Mouse (Mus musculus) layer of hippocampus, postnatal 36 days (tissue): Measurements from ENCODE around the gene Sft2d2. TPM values are rescaled to one million over a fixed set of nuclear protein-coding genes. Genes with fewer than 3 reads are reported as not detected.

ENCODE experiments used
- DNase-seq, 2 experiments: peaks; one replicate each; pipeline ENCODE4 v3.0.0; 2022
- total RNA-seq, 2 experiments: library from RNA; stranded (reverse); gene quantifications; 2 replicates each; pipeline ENCODE4 v1.2.3; 2021

Gene Sft2d2
- total RNA-seq, 2 experiments from 2014 or later: 10.7 to 12.2 TPM

DNA sequence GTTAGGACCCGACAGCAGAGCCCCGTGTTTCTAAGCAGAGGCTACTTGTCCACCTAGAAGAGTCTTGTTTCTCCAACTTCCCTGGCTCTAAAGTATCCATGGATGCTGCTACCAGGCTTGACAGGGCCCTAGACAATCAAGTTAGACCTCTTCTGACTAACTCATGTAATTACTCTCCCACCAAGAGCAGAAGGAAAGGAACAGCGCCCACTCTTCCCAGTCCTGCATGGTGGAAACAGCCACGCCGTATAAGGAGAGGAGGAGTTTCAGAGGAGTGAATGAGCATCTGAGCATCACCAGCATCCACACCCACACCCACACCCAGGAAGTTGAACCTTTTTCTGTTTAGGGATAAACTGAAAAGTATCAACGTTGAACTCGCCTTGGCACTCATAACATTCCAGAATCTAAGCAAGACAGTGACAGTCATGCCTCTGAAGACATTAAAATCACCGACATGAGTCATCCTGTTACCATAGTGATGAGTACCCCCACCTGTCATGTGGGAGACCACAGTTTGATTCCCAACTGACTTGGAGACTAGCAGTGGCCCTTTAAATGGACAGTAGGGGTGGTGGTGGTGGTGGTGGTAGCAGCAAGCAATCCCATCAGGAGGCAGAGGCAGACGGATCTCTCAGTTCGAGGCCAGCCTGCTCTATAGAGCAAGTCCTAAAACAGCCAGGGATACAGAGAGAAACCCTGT is 3.5 kb downstream of the Sft2d2 start:
- no peak for DNase-seq

DNA sequence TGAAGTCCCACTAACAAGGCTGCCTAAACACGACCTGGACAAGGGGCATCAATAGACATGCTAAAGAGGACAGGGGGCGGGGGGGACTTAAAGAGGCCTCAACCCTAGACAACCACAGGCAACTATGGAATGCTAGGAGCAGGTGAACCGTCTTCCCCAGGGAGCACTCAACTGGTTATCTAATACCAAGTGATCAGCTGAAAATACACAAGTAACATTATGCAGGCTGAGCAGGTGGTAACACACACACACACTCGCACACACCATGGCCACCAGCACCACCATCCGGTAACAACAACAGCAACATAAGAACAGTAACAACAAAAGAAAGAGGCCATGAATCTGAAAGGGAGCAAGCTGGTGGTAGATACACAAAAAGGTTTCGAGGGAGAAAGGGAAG is 4.2 kb downstream of the Sft2d2 start:
- no peak for DNase-seq

DNA sequence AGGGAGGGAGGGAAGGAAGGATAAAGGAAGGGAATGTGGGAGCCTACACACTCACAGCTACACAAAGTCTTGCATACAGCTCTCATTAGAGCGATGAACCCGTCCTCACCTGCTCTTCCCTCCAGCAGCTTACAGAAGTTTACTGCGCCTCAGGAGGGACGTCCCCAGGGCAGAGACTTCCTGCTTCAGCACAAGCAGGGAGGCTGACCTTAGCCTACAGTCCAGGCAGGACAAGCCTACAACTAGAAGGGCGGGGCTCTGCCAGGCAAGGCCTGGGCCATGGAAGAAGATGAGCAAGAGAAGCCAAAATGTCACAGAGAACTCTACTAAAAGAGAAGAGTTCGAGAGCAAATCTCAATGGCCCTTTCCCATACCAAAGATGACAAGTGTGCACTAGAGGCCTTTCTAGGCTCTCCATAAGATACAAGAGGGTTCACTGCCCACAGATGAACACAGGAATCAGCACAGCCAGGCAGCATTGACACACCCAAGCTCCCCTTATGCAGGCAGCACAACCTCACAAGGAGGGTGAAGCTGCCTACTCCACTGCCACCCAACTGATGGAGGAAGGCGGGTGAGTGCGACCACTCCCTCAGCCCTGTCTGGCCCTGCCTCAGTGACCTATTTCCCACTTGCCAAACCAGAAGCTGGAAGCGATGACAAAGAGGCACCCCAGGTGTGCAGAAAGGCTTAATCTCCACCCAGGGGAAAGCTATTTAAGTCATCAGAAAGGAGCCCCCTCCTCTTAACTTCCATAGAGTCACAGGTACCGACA is 5.2 kb downstream of the Sft2d2 start:
- DNase-seq: no peak

DNA sequence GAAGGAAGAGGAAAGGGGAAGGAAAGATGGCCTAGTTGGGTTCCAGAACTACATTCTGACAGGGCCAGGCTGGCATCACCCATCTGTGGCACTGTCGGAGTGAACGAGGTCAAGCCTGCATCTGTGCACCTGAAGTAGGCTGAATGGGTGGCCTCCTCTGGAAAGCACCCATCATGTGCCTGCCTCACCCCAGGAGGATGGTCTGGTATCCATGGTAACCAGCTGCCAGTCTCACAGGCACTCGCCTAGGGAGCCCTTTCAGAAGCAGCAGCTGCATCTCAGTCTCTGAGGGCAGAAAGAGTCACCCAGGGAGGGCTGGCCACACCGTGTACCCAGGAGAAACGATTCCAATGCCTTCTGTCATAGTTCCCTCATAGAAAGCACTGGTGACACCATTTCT is 6.9 kb downstream of the Sft2d2 start:
- no peak for DNase-seq

DNA sequence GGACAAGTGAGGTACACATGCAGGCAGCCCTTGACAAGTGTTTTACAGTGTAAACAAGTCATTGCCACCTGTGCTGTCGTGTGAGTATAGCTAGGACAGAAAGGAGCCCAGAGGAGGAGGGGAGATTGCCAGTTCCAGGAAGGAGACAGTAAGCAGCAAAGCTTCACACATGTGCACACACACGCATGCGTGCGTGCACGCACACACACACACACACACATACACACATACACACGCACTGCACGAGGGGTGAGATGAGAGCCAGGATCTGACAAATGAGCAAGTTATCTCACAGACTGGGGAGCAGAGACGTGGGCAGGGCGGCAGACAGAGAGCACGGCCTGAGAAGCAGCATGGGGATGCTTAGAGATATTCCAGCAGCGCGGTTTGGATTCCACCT is 7.7 kb downstream of the Sft2d2 start:
- DNase-seq: no peak

DNA sequence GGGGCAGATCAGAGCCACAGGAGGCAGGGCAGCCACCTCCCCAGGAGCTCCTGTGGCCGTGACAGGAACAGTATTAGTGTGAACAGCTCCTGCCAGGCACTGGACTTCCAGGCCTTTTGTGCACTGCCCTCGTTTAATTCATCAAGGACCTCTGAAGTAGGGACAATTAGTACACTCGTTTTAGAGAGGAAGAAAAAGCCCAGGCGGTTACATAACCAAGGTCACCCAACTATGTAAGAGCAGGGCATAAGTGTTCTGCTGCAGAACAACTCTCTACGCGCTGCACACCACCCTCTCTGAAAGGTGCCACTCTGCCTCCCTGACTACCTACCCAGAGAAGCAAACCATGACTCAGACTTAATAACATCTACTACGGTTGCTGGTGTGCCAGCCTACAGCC is 9.1 kb downstream of the Sft2d2 start:
- DNase-seq: no peak

DNA sequence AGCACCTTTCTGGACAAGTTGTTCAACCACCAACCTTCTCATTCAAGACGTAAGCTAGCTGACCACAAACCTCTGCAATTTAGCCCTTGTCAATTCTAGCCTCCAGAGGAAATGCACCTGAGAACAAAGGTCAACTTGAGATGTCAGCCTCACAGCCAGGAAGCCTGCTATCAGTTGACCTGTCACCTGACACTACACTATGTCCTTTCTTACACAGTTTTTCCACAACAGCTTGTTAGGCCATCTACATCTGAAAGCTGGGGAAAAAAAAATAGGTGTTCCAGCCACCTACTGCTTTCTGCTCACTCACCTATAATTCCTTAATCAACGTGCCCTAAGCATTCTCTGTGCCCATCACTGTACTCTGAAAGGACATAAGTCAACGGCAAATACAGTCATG is 10.1 kb downstream of the Sft2d2 start:
- DNase-seq: no peak

DNA sequence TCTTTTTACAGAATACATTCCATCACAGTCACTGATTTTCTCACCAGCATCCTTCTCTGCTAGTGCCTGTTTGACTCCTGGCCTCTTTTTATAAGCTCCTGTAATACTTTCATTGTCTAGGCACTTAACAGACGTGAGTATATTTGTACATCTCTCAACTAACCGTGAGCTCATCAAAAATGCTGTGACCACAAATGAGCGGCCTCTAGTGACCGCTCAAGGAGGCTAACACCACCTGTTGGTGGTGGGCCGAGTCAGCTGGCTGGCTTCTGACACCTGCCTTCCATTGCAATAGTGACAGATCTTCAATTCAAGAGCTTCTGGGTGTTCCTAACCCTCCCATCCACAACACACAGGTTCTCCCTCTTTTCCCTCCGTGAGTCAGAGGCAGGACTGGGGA is 10.8 kb downstream of the Sft2d2 start:
- no peak for DNase-seq

DNA sequence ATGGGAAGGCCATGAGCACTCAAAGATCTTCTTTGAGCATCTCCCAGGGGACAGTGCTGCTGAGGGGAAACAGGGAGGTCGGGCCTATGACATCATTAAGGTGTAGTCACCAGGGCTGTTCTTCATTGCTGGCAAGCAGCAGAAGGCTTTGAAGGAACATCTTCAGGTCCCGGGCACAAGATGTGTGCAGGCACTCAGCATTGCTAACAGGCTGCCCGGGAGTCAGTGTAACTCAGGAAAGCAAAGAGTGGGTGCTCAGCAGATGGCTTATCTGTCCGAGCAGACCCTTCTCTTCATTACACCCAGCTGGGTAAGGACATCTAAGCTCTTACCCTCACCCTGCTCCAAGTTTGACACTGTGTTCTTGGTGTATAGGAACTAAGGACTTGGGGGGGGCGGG is 14.9 kb downstream of the Sft2d2 start:
- DNase-seq: no peak

DNA sequence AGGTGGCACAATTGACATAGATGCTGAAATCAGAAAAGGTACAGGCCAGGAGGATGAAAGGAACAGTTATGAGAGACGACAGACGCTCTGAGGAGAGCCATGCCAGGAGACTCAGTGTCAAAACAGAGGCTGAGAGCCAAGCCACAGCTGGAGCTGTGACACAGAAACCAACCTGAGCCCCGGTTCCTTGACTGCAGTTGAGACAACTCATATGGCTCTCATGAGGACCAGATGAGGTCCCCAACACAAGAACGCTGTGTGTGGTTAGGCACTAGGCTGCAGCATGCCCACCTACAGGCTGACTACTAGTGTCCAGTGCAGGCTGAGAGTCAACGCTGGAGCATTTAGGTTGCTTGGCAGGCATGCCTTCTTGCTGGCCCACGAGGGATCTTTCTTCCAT is 16.2 kb downstream of the Sft2d2 start:
- no peak for DNase-seq

DNA sequence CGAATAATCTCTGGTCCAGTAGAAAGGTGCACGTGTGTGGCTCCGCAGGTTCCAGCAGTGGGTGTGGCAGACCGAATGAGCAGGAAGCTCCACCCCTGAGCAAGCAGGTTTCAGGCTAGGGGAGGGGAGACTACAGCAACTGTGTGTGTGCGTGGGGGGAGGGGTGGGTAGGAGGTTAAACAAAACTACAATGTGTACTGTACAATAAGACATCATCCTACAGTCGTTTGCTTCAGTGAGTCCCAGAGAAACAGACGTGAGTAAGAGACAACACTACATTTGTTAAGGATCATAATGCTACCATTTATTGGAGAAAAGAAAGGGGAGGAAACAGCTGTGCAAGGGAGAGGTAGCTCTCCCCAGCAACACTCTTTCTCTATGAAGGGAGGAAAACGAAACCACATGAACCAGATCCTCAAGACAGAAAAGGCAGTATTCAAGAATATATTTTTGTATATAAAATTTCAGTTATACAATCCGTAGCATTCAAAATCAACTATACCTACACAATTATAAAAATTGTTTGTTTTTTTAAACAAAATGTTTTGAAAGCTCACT is 20.1 kb downstream of the Sft2d2 start:
- DNase-seq: no peak

DNA sequence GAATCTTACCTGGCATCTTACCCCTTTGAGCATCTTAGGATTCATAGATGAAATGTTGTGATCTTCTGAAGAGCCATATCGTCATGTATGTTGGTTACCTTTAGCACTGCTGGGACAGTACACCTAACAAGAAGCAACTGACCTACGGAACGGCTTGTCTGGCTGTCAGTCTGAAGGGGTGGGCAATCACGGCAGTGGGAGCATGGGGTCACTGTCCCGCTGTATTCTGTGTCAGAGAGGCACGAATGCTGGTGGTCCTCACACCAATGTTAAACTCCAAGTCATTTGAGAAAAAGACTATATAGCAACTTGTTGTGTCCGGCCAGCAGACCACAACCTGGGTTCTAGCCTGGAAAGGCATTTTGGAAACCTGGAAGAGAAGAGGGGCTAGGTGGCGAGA is 23.0 kb downstream of the Sft2d2 start:
- no peak for DNase-seq

DNA sequence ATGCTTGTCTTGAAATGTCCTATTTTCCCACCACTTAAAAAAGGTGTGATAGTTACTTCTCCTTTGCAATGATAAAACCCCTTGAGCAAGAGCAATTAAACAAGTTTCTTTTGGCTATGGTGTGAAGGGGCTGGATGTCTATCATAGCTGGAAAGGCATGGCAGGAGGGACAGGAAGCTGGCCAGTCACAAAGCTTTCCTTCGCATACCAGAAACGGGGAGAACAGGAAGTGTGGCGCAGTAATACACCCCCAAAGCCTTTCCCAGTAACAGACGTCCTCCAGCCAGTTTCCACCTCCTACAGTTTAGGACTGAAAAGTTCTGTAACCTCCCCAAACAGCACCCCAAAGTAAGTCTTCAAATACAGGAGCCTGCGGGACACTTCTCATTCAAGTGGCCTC is 24.1 kb downstream of the Sft2d2 start:
- DNase-seq: no peak

DNA sequence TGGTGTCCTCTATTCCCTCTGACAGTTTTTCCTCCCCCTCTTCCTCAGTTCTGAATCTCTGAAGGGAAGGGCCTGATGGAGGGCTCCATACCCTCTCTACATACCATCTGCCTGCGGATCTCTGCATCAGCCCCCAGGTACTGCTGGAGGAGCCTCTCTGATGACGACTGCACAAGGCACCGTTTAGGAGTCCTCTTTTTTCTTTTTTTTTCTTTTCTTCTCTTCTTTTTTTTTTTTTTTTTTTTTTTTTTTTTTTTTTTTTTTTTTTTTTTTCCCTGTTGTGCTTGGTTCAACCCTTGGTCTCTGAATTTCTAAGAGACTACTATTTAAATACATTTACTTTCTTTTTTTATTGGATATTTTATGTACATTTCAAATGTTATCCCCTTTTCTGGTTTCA is 24.8 kb downstream of the Sft2d2 start:
- no peak for DNase-seq

DNA sequence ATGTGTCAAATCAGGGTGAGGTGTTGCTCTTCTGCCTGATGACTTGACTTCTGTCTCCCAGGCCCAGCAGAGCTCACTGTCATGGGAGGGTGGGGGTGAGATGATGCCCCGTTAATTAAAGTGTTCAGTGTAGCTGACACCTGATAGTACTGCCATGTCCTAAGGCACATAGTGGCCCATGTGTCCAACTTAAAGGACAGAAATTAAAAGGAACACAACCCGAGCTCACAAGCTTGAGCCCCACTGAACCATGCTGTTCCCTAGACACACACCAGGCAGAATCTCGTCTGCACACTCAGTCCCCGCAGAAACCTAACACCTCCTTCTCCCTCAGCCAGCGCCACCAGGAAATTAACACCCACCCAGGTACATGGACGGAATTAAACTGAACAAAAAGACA is 29.3 kb downstream of the Sft2d2 start:
- DNase-seq: no peak

DNA sequence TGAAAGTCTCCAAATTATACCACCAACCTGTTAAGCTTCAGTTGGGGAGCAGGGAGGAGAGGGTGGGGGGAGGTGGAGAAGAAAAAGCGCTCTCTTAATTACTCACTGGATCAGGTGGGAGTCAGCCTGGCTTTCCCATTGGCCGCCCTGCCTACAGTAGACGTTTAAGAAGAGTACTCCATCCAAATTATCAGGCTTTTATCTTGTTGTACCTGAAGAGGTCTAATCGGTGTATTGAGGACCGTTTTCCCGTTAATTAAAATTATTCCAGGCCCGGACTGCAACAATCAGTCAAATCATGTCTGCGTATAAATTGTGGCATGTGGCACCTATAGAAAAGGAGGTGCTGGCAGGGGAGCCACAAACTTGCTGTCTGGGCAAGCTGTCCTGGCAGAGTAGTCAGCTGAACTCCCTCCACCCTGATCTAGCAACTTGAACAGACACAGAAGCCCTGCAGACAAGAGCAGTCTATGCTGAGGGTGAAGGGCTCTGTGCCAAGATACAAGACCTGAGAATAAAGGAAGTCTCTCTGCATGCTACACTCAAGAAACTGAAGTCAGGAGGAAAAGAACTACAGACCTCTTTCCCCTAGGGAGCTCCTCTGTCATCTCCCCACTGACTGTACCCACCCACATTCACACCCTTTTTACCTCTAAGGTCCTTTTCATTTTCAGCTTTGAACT is 33.4 kb downstream of the Sft2d2 start, which contains the start of gene Tbx19:
TSS of gene Tbx19 (minus strand) at position 51 of the 683 bp plus-strand sequence.
- DNase-seq: no peak

DNA sequence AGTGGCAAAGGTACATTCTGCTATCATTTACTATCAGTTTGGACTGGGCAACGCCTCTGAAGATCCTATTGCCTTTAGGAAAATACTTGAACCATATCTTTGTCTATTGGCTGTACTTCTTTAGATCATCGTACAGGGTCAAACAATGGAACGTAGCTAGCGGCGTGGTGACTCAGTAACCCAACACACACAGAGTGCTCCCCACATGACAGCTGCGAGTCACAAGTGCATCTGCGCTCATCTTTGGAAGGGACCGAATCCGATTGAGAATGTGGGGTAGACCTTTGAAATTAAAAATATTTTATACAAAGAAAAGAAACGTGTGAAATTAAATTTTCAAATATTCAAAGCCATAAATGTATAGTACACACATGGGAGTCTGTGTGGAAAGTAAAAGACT is 35.4 kb downstream of the Sft2d2 start:
- no peak for DNase-seq

DNA sequence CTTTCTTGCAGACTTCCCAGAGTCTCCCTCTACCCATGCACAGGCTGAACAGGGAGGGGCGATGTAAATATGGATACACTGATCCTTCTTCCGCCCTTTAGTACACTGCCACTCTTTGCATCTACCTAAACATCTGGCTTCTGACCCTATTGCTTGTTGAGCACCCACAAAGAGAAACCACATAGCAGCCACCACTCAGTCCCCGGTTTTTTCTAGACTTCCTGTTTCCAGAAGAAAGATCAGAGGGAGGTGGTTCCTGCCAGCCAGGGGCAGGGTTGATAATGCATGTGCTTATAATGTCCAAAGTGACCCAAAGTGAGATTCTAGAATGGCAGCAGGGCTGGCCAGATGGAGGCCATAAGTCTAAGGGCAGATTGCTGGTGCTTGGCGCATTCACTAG is 40.1 kb downstream of the Sft2d2 start:
- no peak for DNase-seq

DNA sequence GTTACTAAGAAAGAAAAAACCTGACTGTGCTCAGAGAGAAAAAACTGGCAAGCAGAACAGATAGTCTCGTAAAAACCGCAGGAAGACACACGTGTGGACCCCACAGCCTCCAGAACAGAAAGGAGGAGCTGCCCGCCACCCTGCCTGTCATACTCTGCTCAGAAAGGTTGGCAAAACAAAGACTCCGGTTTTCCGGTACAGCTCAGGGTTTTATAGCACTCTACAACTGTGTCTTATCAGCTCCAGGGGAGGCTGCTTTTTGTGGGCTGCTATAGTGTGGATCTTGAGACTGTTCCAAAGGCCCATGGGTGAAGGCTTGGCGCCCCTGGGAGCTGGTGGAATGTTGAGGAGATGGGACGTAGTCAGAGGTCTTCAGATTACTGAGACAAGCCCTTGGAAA is 43.0 kb downstream of the Sft2d2 start:
- no peak for DNase-seq

DNA sequence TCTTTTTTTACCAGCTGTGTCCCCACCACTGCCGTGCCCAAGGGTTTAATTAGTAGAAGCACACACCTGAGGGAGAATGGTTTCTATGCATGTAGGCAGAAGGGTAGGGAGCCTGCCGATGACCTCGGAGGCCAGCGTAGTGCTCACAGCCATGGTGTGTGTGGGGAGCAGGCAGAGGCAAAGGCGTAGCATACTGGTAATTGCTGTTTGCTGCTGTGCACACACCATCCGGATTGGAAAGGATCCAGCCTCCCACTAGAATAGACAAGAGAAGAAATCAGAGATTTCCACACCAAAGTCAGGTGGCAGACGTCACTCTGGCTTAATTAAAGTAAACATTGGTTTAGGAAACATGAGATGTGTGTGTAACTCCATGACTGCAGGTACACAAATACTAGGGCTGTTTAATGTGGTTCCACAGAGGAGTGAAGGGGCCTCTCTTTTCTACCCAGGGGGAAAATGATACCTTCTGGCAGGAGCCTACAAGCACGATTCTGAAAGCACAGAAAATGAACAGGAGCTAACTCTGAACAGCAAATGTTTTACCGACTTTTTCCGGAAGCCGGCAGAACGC is 51.8 kb downstream of the Sft2d2 start:
- no peak for DNase-seq

DNA sequence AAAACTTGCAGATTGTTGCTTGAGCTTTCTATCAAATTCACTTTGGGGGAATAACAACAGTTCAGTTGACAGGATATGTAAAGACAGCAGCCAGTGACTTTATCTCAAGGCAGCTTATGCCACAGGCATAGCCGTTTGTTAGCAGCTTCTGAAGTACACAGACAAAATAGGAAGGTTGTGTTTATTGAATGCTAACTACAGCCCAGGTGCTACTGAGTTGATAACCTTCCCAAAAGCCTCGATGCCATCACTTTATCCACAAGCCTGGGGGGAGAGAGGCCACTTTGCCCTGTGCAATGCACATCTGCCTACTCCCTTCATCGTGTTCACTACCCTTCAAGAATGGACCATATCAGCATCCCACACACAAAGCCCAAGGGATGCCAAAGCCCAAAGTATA is 54.0 kb downstream of the Sft2d2 start:
- no peak for DNase-seq

DNA sequence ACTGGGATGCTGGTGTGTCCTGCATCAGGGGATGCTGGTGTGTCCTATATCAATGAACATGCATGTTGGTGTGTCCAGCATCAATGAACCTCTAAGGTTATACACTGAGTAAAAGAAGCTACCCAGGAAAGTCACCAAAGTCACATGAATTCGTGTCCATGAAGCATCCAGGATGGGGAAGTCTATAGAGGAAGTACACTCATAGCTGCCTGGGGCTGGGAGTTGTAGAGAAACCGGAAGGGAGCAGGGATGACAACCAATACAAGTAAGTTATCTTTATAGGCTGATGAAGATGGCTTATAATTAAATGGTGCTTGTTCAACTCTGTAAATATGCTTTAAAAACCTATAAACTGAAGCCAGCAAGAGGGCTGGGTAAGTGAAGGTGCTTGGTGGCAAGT is 60.4 kb downstream of the Sft2d2 start:
- no peak for DNase-seq

DNA sequence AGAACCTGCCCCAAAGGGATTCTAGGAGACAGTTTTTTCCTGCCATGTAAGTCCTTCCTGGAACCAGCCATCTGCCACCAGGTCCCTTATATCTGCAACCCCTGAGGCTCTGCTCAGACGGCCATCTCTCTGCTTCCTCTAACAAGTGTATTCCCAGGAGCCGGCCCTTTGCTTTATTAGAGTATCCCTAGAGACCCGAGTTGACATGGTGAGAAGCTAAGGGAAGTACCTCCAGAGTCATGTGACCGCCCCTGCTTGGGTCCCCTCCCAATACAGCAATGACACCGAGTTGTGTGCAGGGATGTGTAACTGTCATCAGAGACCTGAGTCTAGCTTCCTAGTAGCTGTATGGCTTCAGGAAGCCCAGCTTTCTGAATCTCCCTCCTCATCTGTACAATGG is 61.0 kb downstream of the Sft2d2 start:
- no peak for DNase-seq
